Mouse (Mus musculus): ENCODE measurements around the gene Actn4.

DNA sequence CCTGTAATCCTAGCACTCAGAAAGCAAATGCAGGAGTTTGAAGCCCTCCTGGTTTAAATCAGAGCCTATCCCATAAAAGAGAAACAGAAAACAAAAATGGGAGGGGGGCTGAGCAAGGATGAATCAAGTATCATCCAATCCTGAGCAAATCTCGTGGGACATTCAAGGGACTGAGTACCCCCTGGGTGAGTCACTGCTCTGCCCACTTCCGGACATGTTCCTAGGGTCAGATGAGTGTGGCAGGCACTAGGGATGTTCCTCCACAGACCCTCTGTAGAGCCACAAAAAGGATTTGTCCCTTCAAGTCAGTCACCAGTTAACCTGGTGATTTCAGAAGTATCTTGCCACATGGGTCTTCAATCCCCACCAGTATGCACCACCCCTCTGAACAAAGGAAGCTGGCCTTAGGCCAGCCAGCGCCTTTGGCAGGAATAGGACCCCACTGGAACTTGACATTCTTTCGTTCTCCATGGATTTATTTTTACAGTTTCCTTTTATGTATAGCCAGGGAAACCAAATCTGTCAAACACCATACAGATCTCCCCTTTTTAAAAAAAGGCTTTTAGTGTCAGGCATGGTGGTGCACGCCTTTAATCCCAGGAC lies 6.7 kb downstream of the Actn4 start:
- no peak for TF ChIP-seq POLR2A (IDR thresholded peaks at IDR 0.05; ENCODE audit: borderline replicate concordance, insufficient read depth, low read length)
- no peak for TF ChIP-seq CTCF (IDR thresholded peaks at IDR 0.05; ENCODE audit: borderline replicate concordance, insufficient read depth, low read depth, low read length)

All from cerebellum, adult 2 months (tissue).